Mouse (Mus musculus): ENCODE results near the gene Peg10. TPM values are rescaled to one million over a fixed set of nuclear protein-coding genes. Genes with fewer than 3 reads are reported as not detected.

The Peg10 gene
- total and polyA plus RNA-seq, 3 experiments, result 0.05 TPM; not detected in 2

DNA sequence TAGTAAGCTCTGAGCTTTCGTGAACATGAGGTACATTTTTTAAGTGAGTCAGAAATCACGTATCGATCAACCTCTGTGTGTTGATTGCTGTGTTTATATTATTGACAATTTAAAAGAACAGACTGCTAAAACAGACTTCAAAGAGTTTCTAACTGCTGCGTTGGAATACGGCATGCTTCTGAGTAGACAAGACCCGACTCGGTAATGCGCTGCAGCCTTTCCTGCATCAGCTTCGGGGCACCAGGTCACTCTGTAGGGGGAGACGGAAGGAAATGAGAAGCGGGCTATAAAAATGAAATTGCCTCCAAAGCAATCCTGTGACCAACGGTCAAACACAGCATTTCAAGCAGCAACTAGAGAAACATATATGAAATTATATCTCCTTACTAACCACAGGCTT is 59.9 kb downstream of the Peg10 start:
- H3K4me3 ChIP-seq (ENCODE audit: low read depth, low read length), result no peak overlapping the region
- no peaks in the 10 kb centered on the region for H3K4me1 ChIP-seq (ENCODE audit: insufficient read depth, low read depth, low read length)
- H3K27me3 ChIP-seq (ENCODE audit: insufficient read depth, low read length), result peaks cover 2% of the 10 kb centered on the region; the same call in 1 of the 2 replicates
- TF ChIP-seq GATA1 (IDR thresholded peaks at IDR 0.05; ENCODE audit: borderline replicate concordance, low read length), result no peak
- TF ChIP-seq CTCF (IDR thresholded peaks at IDR 0.05; ENCODE audit: low read depth, low read length), result no peak
- no peak for TF ChIP-seq TAL1 (conservative IDR thresholded peaks at IDR 0.05; ENCODE audit: low read depth, low read length)
- TF ChIP-seq GATA2 (IDR thresholded peaks at IDR 0.05; ENCODE audit: borderline replicate concordance, low read depth, low read length), result no peak
- no peak for TF ChIP-seq POLR2AphosphoS5 (IDR thresholded peaks at IDR 0.05; ENCODE audit: insufficient replicate concordance, low read depth, low read length)
- no peaks in the 10 kb centered on the region for H3K9me3 ChIP-seq (replicated peaks)
- ATAC-seq (ENCODE audit: extremely low read depth, insufficient number of reproducible peaks, low FRiP score, poor library complexity, severe bottlenecking), result no peak
- H3K36me3 ChIP-seq (replicated peaks), result no peaks in the 10 kb centered on the region
- no peak for DNase-seq (ENCODE audit: low spot score)

Other genes starting within 250 kb of the Peg10 start
- not detected in 2 replicates for gene Col1a2, start 242.5 kb upstream of the Peg10 start, total RNA-seq (2014; fragmentation: Nextera tagmentation)
- 0.12 and 0.55 TPM in 2 replicates for gene Col1a2, start 242.5 kb upstream of the Peg10 start, total RNA-seq (2017)
- gene Col1a2, start 242.5 kb upstream of the Peg10 start, polyA plus RNA-seq (2012), result not detected in 2 replicates
- gene Casd1, start 146.5 kb upstream of the Peg10 start, total RNA-seq (2014; fragmentation: Nextera tagmentation), result 32.0 and 35.0 TPM in 2 replicates
- 47.6 and 51.0 TPM in 2 replicates for gene Casd1, start 146.5 kb upstream of the Peg10 start, total RNA-seq (2017)
- gene Casd1, start 146.5 kb upstream of the Peg10 start, polyA plus RNA-seq (2012), result 8.9 and 10.9 TPM in 2 replicates
- gene Sgce, start 99 bp upstream of the Peg10 start, total RNA-seq (2014; fragmentation: Nextera tagmentation), result not detected in 2 replicates
- 0.12 and 0.33 TPM in 2 replicates for gene Sgce, start 99 bp upstream of the Peg10 start, total RNA-seq (2017)
- gene Sgce, start 99 bp upstream of the Peg10 start, polyA plus RNA-seq (2012), result not detected in 2 replicates
- gene Ppp1r9a, start 155.6 kb downstream of the Peg10 start, total RNA-seq (2014; fragmentation: Nextera tagmentation), result 0.05 TPM in 1 of 2 replicates, not detected in the other
- 0.17 and 0.33 TPM in 2 replicates for gene Ppp1r9a, start 155.6 kb downstream of the Peg10 start, total RNA-seq (2017)
- gene Ppp1r9a, start 155.6 kb downstream of the Peg10 start, polyA plus RNA-seq (2012), result 0.01 TPM in 2 replicates